Mouse (Mus musculus): Measurements from ENCODE around the gene Aifm3.

The Aifm3 gene

GRCm38 (mm10) chr16:17553910-17554685, 64.7 kb downstream of the Aifm3 start:
- DNase-seq (ENCODE audit: low read depth) = peak; percentile 90

- peak; percentile 20 for DNase-seq (ENCODE audit: low read depth)
These were observed 65.3 kb downstream of the Aifm3 start for GRCm38 (mm10) chr16:17554702-17555101.

- DNase-seq (ENCODE audit: low read depth) = no peak
These were observed 66.8 kb downstream of the Aifm3 start for GRCm38 (mm10) chr16:17556180-17556579.

GRCm38 (mm10) chr16:17556907-17557306, 67.5 kb downstream of the Aifm3 start:
- no peak for DNase-seq (ENCODE audit: low read depth)
